Comparison of ENCODE assay signal across 8 mouse cellular contexts in the genomic region with DNA sequence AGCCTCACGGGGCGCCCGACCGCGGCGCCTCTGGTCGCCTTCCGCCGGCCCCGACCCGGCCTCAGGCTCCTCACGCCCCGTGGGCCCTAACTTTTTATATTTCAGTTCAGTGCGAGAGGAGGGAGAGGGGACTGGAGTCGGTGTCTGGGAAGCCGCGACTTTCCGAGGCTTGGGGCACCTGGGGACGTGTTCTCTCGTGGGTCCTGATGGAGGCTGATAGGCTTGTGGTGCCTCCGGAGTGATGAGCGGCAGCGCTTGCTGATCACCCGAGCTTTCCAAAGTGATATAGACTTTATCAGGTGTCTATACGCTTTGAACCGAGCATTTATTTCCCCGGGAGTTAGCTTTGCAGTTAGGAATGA. TPM values are rescaled to one million over a fixed set of nuclear protein-coding genes. Genes with fewer than 3 reads are reported as not detected.
DNase-seq lines count a peak whose midpoint lies in the region; ATAC-seq and TF ChIP-seq lines count a peak whose summit lies in the region.

No protein-coding gene starts in this region.

- H3K4me1 ChIP-seq in heart, adult 2 months (ENCODE audit: control insufficient read depth, insufficient read depth, low read length), result peaks cover 3% of the 10 kb centered on the region
- H3K4me1 ChIP-seq in forebrain, embryonic 10.5 days, result peaks cover 23% of the 10 kb centered on the region
- H3K4me1 ChIP-seq in liver, embryonic 11.5 days (replicated peaks; ENCODE audit: control insufficient read depth, insufficient read depth, low read length), result peaks cover 17% of the 10 kb centered on the region
- peaks cover 5% of the 10 kb centered on the region for H3K4me1 ChIP-seq in stomach, embryonic 16.5 days (ENCODE audit: control insufficient read depth, insufficient read depth, low read length)

- H3K36me3 ChIP-seq in heart, adult 2 months (ENCODE audit: control insufficient read depth, insufficient read depth, low read length), result no peaks in the 10 kb centered on the region; the same call in 1 of the 2 replicates
- H3K36me3 ChIP-seq in C2C12 (ENCODE audit: control insufficient read depth, insufficient read depth), result no peaks in the 10 kb centered on the region
- H3K36me3 ChIP-seq in forebrain, embryonic 10.5 days (replicated peaks), result no peaks in the 10 kb centered on the region
- no peaks in the 10 kb centered on the region for H3K36me3 ChIP-seq in liver, embryonic 11.5 days (ENCODE audit: control insufficient read depth, insufficient read depth, low read length)
- H3K36me3 ChIP-seq in stomach, embryonic 16.5 days (ENCODE audit: control insufficient read depth, insufficient read depth, low read length), result no peaks in the 10 kb centered on the region

- H3K79me3 ChIP-seq in C2C12 (ENCODE audit: low read depth), result peaks cover 4% of the 10 kb centered on the region

- peak overlapping the region; percentile 87 for H3K27ac ChIP-seq in heart, adult 2 months
- peak overlapping the region; percentile 96 for H3K27ac ChIP-seq in forebrain, embryonic 10.5 days
- H3K27ac ChIP-seq in liver, embryonic 11.5 days (ENCODE audit: low read depth, low read length), result peak overlapping the region; percentile 86
- H3K27ac ChIP-seq in stomach, embryonic 16.5 days (ENCODE audit: low read length), result peak overlapping the region; percentile 91

- H3K4me2 ChIP-seq in liver, embryonic 11.5 days, result peak overlapping the region; percentile 80
- peak overlapping the region; percentile 78 for H3K4me2 ChIP-seq in stomach, embryonic 16.5 days (ENCODE audit: low read depth, low read length)

- TF ChIP-seq EP300 in heart, adult 2 months (IDR thresholded peaks at IDR 0.05; ENCODE audit: insufficient read depth, low read depth, low read length), result no peak

- peak overlapping the region; percentile 84 for H3K9ac ChIP-seq in heart, adult 2 months (ENCODE audit: low read depth, low read length)
- peak overlapping the region; percentile 92 for H3K9ac ChIP-seq in liver, embryonic 11.5 days (ENCODE audit: low read depth, low read length)
- H3K9ac ChIP-seq in stomach, embryonic 16.5 days (ENCODE audit: low read length), result peak overlapping the region; percentile 94

- intact Hi-C loops in heart, adult 2 months (cut with DNase I), result loop anchor here (5.0 kb wide), 1 partner anchor 122 kb away; the partner anchor contains the start of genes Cops7b and Pde6d

- TF ChIP-seq POLR2A in heart, adult 2 months (IDR thresholded peaks at IDR 0.05; ENCODE audit: insufficient read depth, low read depth, low read length), result 0 out of 2 replicates have a peak, but pooled peaks have one; percentile 9

- no peaks in the 10 kb centered on the region for H3K27me3 ChIP-seq in heart, adult 2 months (ENCODE audit: control insufficient read depth, insufficient read depth, low read length)
- H3K27me3 ChIP-seq in C2C12 (ENCODE audit: control insufficient read depth, insufficient read depth, insufficient read length), result no peaks in the 10 kb centered on the region
- H3K27me3 ChIP-seq in forebrain, embryonic 10.5 days (ENCODE audit: poor library complexity, severe bottlenecking), result no peaks in the 10 kb centered on the region
- no peaks in the 10 kb centered on the region for H3K27me3 ChIP-seq in liver, embryonic 11.5 days (replicated peaks; ENCODE audit: control insufficient read depth, insufficient read depth, low read length)
- H3K27me3 ChIP-seq in stomach, embryonic 16.5 days (ENCODE audit: control insufficient read depth, insufficient read depth, low read length), result no peaks in the 10 kb centered on the region

- peak; percentile 53 for ATAC-seq in liver, embryonic 11.5 days (replicated peaks; ENCODE audit: low FRiP score)
- ATAC-seq in stomach, embryonic 16.5 days (ENCODE audit: insufficient read depth, low FRiP score), result peak; percentile 62; the same call in 1 of the 2 replicates

- under 1% methylated on average over 26 of the region's 27 CpGs for WGBS in heart, adult 2 months
- WGBS in forebrain, embryonic 10.5 days, result 1% methylated on average over 27 of the region's 27 CpGs
- WGBS in liver, embryonic 11.5 days, result 1% methylated on average over 27 of the region's 27 CpGs
- WGBS in stomach, embryonic 16.5 days, result under 1% methylated on average over 27 of the region's 27 CpGs

- no peaks in the 10 kb centered on the region for H3K9me3 ChIP-seq in forebrain, embryonic 10.5 days
- no peaks in the 10 kb centered on the region for H3K9me3 ChIP-seq in liver, embryonic 11.5 days (ENCODE audit: control insufficient read depth, low read length)
- no peaks in the 10 kb centered on the region for H3K9me3 ChIP-seq in stomach, embryonic 16.5 days (replicated peaks; ENCODE audit: control insufficient read depth, low read length)

- no peak for DNase-seq in heart, adult 2 months
- DNase-seq in heart, adult 8-10 months (ENCODE audit: low spot score), result no peak
- no peak for DNase-seq in forebrain, embryonic 10.5 days (ENCODE audit: extremely low spot score, low spot score)
- DNase-seq in liver, embryonic 11.5 days (ENCODE audit: low spot score), result no peak
- DNase-seq in embryo, embryonic 11 days, result no peak
- DNase-seq in spleen, adult 12 weeks (ENCODE audit: low spot score), result no peak

- peak overlapping the region; percentile 89 for H3ac ChIP-seq in C2C12 (ENCODE audit: control insufficient read depth, insufficient read length, low read depth)

- H3K4me3 ChIP-seq in heart, adult 2 months, result peak overlapping the region; percentile 96
- peak overlapping the region; percentile 72 for H3K4me3 ChIP-seq in C2C12 (ENCODE audit: insufficient read depth, poor library complexity, severe bottlenecking)
- peak overlapping the region; percentile 96 for H3K4me3 ChIP-seq in forebrain, embryonic 10.5 days
- H3K4me3 ChIP-seq in liver, embryonic 11.5 days (ENCODE audit: low read depth, low read length), result peak overlapping the region; percentile 94
- peak overlapping the region; percentile 71 for H3K4me3 ChIP-seq in stomach, embryonic 16.5 days (replicated peaks; ENCODE audit: low read length)

- TF ChIP-seq CTCF in heart, adult 2 months (IDR thresholded peaks at IDR 0.05), result no peak; the same call in 1 of the 2 replicates
- no peak for TF ChIP-seq CTCF in C2C12 (IDR thresholded peaks at IDR 0.05; ENCODE audit: control insufficient read depth, insufficient read depth, insufficient read length)

- no peaks in the 10 kb centered on the region for H3K79me2 ChIP-seq in heart, adult 2 months (replicated peaks; ENCODE audit: control insufficient read depth, insufficient read depth, low read length)
- peaks cover 22% of the 10 kb centered on the region for H3K79me2 ChIP-seq in C2C12 (ENCODE audit: control insufficient read depth, insufficient read depth)

TF ChIP-seq in C2C12, 6 proteins besides CTCF, POLR2A, EP300 and RAD21:
- no peak for TF ChIP-seq MYOG (IDR thresholded peaks at IDR 0.05; ENCODE audit: control insufficient read depth, extremely low read depth, insufficient read length)
- TF ChIP-seq USF1 (IDR thresholded peaks at IDR 0.05; ENCODE audit: low read depth), result no peak
- no peak for TF ChIP-seq CEBPB (IDR thresholded peaks at IDR 0.05; ENCODE audit: low read depth)
- TF ChIP-seq MAX (IDR thresholded peaks at IDR 0.05), result no peak
- no peak for TF ChIP-seq FOSL1 (IDR thresholded peaks at IDR 0.05; ENCODE audit: insufficient read depth, low read length, poor library complexity, severe bottlenecking)
- TF ChIP-seq MYOD1 (IDR thresholded peaks at IDR 0.05; ENCODE audit: control insufficient read depth, insufficient read length, low read depth), result no peak

RNA-seq across cellular contexts. Expression of gene Dis3l2, which starts 0.3 kb away (rescaled TPM):
- 10 to 100 TPM in 1 of 2 experiments, 1 to 10 TPM in 1; 9.0 to 10.2 TPM for total RNA-seq in heart, adult 2 months (2021)
- 7.8 and 11.1 TPM in 2 replicates for polyA plus RNA-seq in heart, adult 2 months (2012; rRNA removed)
- 10 to 100 TPM in 3 of 4 experiments, 1 to 10 TPM in 1; 9.5 to 12.4 (median 11.7) TPM for total RNA-seq in heart, adult 8-10 months (2022)
- polyA plus RNA-seq in C2C12 (2012; fragmentation: generic; extraction: Trizol), result 6.6 TPM
- 34.1 and 35.0 TPM in 2 replicates for polyA plus RNA-seq in forebrain, embryonic 10.5 days (2016; fragmentation: Nextera tagmentation; extraction: Ambion mirVana)
- 20.2 and 21.2 TPM in 2 replicates for polyA plus RNA-seq in liver, embryonic 11.5 days (2014; fragmentation: Nextera tagmentation; extraction: Ambion mirVana)
- 22.1 and 22.8 TPM in 2 replicates for polyA plus RNA-seq in stomach, embryonic 16.5 days (2015; fragmentation: Nextera tagmentation; extraction: Ambion mirVana)

RNA-seq across cellular contexts. Expression of gene Nppc, which starts 33.6 kb away (rescaled TPM):
- not detected for total RNA-seq in heart, adult 2 months (2021)
- polyA plus RNA-seq in heart, adult 2 months (2012; rRNA removed), result 0.14 TPM in 1 of 2 replicates, not detected in the other
- total RNA-seq in heart, adult 8-10 months (2022), result under 1 TPM in 3 of 4 experiments, not detected in 1; 0.31 to 0.44 (median 0.44) TPM
- polyA plus RNA-seq in C2C12 (2012; fragmentation: generic; extraction: Trizol), result not detected
- polyA plus RNA-seq in forebrain, embryonic 10.5 days (2016; fragmentation: Nextera tagmentation; extraction: Ambion mirVana), result 0.90 and 1.4 TPM in 2 replicates
- polyA plus RNA-seq in liver, embryonic 11.5 days (2014; fragmentation: Nextera tagmentation; extraction: Ambion mirVana), result not detected in 2 replicates
- 3.4 and 4.6 TPM in 2 replicates for polyA plus RNA-seq in stomach, embryonic 16.5 days (2015; fragmentation: Nextera tagmentation; extraction: Ambion mirVana)
